In the genomic region with DNA sequence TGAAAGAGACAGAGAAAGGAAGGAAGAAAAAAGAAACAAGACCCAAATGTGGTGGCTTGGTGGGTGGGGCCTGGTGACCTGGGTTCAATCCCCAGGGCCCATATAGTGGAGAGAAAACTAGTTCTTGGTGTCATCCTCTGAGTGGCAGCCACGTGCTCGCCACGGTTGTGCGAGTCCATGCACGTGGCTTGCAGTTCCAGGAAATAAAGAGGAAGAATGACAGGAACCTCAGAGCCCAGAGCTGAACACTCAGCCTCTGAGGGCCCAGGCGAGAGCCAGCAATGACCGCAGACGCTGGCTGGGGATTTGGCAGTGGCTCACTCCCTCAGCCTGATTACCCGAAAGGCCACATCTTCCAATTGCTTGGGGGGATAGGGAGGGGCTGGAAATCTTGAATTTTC, we compare ENCODE assay signal across 9 mouse cellular contexts. TPM values are rescaled to one million over a fixed set of nuclear protein-coding genes. Genes with fewer than 3 reads are reported as not detected.
DNase-seq lines count a peak whose midpoint lies in the region; ATAC-seq lines count a peak whose summit lies in the region.
"Had no signal": no experiment of that assay in that cellular context is flagged by ENCODE, and none has a peak within 500 bp of the region (broad histone marks: within the 10 kb centered on the region; RNA-seq: fewer than 3 reads in every experiment).

No protein-coding gene starts in this region.

- ATAC-seq in activated CD4-positive, CD25-positive, alpha-beta regulatory T cell, adult 4 months = no peak
- ATAC-seq: liver, embryonic 12.5 days had no signal

- DNase-seq in kidney, adult 18-20 months = peak; percentile 2
- DNase-seq in kidney, adult 9 months = no peak
- DNase-seq in thymus, postnatal 4 days = peak; percentile 4
- DNase-seq in thymus, postnatal 25 days = no peak
- DNase-seq in heart, postnatal 4 days = peak; percentile 70
- DNase-seq in cerebellum, postnatal 25 days = no peak
- DNase-seq: cerebellum, postnatal 14 days had no signal

RNA-seq across cellular contexts. Expression of a gene that starts 30.7 kb away (rescaled TPM):
- total RNA-seq in heart, postnatal 4 days (2021) = 10 to 100 TPM; 36.7 to 40.9 TPM
- under 1 TPM in 1 of 2 experiments, not detected in 1; 0.17 TPM for polyA plus RNA-seq in activated CD4-positive, CD25-positive, alpha-beta regulatory T cell, adult 4 months (2017; shearing (Covaris generic))

Comparison
In these comparisons a context has a peak if more than half of its experiments do, and no peak if none do; other contexts are left out.
1. DNase-seq: peak in kidney, adult 18-20 months (single experiment), thymus, postnatal 4 days (single experiment) and heart, postnatal 4 days (single experiment); none in kidney, adult 9 months (single experiment), thymus, postnatal 25 days (single experiment) and cerebellum, postnatal 25 days (0 of 2).